Mouse (Mus musculus) mesoderm, embryonic 11.5 days (tissue): ENCODE measurements around the gene Adipoq.

ENCODE experiments used
- DNase-seq: peaks from one replicate; pipeline ENCODE4 v3.0.0-alpha.2; 2012; ENCODE audit warnings: low read depth, low spot score

Adipoq gene

DNA sequence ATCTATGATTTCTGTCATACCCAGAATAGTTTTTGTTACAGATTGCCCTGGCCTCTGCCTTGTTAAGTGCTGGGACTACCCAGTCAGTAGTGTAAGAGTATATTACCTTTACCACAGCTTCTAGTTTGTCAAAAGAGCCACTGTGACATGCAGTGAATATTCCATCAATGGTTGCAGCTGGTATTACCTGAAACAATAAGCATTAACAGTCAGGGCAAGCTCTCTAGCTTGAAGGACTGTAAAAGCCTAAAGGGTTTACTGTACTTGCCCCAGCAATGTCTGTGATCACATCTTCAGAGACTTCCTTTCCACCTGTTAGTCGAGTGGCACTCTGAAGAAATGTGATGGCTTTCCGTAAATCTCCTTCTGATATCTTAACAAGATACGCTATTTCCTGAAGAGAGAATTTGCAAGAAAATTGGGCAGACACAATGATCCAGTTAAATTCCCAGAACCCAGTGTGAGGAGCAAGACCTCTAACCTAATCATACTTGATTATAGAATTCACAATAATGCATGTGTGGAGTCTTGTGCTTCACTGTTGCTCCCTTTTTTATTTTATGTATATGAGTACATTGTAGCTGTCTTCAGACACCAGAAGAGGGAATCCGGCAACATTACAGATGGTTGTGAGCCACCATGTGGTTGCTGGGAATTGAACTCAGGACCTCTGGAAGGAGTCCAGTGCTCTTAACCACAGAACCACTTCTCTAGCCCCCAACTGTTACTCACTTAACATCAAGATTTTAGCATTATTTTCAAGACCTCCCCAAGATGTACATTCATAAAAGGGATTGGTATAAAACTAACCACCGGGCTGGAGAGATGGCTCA, 31.8 kb upstream of the Adipoq start:
- no peak for DNase-seq

DNA sequence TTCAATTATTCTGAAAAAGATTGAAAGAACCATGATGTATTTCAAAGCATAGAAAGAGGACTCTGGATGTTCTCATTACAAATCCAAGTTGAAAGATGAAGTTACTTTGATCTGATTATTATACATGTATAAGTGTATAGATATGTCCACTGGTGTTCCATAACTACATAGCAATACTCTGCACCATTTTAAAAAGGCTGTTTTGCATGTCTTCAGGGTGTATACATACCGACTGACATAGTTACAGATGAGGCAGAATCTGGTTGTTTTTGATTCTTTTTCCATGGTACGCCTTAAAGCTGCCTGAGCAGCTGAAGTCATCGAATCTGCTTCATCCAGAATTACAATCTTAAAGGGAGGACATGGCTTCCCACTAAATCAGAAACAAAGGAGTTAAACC, 30.9 kb upstream of the Adipoq start:
- DNase-seq, result no peak

DNA sequence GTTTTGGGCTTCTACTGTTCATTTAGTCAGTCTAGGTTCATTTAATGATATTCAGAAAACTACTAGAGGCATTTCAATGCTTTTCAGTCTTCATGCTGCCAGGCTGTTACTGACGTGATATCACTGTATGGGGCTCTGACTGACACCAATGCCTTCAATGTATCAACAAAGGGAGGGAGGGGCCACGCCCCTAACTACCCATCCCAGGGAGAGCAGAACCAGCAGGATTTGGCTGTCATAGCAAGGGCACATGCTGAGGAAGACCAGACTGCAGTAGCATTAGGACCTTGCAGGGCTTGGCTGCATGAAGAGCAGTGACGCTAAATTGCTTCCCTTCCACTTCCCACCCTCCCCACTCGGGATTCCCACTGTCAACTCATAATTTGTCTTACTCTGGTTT, 29.2 kb upstream of the Adipoq start:
- no peak for DNase-seq

DNA sequence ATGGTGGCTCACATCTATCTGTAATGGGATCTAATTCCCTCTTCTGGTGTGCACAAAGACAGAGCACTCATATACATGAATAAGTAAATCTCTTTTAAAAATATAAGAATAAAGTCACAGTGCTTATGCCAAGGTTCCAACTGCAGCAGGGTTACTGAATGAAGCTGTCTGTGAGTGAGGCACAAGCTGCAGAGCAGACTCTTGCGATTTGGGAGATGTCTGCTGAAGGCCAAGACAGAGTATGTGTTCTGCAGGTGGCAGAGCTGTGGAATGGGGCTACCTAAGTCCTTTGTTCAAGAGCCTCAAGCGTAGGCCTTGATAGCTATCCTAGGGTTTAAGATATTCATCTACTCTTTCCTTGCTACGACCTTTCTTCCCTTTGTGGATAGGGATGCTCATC, 23.9 kb upstream of the Adipoq start:
- no peak for DNase-seq

DNA sequence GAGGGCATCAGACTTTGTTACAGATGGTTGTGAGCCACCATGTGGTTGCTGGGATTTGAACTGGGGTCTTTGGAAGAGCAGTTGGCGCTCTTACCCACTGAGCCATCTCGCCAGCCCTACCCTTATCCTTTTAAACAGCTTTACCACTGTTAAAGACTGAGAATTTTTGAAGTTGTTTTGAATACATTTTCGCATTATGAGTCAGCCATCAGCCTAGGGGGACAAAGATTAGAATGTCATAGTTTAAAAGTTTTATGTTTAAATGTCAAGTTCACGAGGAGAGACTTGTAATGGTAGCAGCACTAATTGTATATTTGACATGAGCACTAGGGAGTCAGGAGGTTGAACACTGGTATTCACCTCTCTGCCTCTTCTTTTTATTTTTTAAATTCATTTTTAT, 23.2 kb upstream of the Adipoq start:
- no peak for DNase-seq

DNA sequence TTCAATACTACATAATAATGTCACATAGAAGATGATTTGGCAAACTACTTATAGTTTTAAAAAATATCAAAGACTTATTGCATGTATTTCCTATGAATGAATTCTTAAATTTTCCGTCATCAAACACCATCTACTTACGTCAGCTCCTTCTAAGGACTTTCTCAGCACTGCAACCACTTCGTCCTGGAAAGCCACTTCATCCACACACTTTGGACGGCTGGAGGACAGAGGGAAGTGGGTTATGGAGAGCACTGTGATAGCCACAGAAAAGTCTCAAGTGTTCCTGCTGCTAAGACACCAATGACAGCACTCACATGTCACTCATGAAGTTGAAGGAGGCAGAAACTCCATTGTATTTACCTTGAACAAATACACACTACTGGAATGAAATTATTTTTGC, 21.9 kb upstream of the Adipoq start:
- DNase-seq, result no peak

DNA sequence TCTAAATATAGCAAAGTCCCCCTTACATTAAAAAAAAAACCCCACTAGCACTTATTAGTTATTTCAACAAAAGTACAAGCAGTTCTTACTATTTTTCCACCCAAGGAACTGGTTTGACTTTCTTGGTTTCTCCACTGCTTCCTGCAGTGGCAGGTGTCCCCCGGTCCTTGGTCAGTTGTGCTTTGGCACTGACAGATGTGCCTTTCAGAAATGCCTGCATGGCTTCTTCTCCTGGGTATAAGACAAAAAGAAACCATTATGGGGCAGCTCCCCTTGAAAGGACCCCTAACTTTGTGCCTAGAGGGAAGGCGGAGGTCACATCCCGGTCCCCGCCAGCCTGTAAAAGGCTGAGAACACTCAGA, 19.0 kb upstream of the Adipoq start:
- no peak for DNase-seq

DNA sequence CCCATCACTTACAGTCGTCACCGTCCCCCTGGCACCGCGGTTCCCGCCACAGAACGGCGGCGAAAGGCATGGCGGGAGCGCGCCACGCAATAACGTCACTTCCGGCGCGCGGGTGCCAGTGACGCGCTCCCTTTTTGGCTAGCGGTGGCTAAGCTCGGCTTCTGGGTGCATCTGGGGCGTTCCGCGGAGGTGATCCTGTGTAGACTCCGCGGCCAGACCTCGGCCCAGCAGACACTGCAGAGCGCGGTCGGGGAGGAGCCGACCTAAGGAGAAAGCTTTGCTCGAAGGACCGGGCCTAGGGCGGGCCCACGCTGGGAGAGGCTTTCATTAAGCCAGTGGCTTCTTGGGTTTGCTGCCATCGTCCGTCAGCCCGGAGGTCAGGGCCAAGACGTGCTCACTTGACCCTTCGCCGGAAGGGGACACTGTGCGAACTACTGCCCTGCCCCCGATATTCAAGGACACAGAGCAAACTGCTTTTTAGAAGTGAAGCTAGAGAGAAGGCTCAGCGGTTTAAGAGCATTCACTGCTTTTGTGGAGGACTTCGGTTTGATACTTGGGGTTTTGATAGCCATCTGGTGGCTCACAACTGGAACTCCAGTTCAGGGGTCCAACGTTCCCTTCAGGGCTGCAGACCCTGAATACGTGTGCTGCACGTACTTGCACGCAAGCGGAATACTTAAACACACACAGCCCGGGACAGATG, 18.5 kb upstream of the Adipoq start, which contains the start of gene Rfc4:
Rfc4 (minus strand) TSS at position 65 of the 703 bp plus-strand sequence.
- DNase-seq, result peak; percentile 92

DNA sequence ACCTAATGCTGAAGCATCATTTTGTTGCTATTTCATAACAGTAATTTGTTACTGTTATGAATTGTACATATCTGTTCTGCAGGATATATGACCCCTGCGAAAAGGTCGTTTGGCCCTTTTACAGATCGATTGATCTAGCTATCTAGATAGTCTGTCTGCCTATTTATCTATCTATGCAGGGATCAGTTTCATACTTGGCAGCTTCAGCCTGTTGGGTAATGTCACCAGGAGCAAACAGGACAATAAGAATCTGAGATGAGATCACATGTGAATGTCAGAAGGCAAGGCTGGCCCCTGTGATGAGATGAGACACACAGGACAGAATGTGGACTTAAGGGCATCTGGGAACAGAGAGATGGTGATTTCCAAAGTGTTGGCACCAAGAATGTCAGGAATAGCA, 16.0 kb upstream of the Adipoq start:
- DNase-seq, result no peak

DNA sequence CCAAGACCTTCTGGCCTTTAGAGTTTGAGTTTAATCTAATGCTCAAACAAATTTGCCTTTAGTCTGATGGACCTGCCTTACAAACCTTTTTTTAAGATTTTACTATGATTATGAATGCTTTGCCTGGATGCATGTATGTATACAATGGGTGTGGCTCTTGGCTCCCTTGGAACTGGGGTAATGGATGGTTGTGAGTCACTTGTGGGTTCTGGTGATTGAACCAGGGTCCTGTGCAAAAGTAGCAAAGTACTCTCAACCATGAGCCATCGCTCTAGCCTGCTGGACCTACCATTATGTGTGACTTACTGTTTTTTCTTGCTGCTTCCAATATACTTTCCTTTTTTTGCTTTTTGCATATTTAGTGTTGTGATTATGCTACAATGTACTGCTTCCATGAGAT, 14.0 kb upstream of the Adipoq start:
- DNase-seq, result no peak

DNA sequence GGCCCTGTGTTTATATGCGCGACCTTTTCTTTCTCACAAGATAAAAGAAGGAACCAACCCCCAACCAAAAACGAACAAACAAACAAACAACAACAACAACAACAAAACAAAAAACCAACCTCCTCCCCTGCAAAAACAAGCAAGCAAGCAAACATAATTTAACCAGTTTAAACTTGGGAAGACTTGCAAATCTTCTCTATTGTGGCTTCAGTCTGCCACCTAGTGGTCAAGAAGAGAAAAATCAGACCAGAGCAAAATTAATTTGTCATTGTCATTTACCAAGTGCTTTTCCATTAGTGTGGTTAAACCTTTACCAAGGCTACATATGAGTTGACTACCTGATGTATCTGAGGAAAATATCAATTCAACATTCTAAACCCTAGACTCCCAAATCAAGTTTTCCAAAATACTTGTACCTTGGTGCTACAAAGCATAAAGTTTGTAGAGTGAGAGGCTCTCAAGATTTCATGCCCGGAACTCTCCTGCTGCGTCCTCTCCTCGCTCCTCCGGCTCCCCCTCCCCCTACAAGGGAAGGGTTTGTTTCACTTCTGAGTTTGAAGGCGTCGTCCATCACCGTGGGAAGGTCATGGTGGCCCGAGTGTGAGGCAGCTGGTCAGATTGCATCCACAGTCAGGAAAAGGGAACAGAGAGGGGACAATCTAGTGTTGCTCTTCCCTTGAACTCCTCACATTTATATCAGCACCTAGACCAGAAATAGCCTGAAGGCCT, 10.8 kb upstream of the Adipoq start:
- peak; percentile 77 for DNase-seq

DNA sequence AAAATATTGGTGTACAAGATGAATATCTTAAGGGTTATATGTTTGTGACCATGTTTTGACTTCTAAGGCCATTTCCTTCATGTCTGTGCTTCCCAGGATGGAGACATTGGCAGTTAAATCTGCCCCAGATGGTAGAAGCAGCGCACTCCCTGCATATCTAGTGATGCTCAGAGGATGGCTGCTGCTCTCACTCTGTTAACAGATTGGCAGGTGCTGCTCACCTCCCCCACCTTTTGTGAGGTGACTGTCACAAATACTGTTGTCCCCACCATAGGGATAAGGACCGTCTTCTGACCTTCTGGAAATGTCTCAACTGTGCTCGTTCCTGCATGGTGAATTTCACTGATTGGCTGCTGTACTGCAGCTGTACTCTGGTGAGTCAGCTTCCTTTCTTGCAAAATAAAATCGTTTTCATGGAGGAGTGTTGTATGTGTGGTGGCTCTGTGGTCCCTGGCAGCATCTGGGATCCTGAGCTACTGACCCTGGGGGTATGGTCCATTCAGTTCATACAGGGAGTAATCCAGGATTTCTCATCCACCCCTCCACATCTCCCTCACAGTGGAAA, 9.8 kb upstream of the Adipoq start:
- no peak for DNase-seq

DNA sequence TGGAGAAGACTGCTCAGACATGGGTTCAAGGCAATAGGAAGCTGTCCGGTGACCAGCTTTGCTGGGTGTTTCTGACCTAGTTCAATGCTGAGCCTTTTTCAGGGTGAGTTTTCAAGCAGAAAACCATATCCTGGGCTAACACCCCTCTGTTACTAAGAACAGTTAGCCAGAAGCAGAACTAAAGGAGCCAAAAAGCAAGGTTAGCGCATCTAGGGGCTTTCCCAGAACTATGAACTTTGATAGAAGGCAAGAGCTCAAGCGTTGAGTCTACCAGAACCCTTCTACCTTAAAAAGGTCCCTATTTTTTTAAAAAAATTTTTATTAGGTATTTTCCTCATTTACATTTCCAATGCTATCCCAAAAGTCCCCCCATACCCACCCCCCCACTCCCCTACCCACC, 5.4 kb upstream of the Adipoq start:
- no peak for DNase-seq

DNA sequence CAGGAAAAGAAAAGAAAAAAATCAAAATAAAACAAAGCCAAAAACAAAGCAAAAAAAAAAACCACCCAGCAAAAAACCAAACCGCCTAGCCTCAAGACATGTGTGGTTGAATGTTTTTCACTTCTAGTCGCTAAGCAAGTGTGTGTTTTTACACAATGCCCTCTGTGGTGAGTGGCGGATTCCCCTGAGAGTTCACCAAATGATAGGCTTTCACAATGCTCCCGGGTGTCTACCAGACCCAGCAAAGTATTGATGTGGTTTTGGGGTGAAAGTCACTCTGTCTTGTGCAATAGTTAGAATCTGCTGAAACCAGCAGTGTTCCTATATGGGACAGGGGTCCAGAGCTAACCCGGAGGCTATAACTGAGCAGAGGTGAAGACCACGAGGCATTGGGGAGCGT, 2.0 kb upstream of the Adipoq start:
- no peak for DNase-seq

DNA sequence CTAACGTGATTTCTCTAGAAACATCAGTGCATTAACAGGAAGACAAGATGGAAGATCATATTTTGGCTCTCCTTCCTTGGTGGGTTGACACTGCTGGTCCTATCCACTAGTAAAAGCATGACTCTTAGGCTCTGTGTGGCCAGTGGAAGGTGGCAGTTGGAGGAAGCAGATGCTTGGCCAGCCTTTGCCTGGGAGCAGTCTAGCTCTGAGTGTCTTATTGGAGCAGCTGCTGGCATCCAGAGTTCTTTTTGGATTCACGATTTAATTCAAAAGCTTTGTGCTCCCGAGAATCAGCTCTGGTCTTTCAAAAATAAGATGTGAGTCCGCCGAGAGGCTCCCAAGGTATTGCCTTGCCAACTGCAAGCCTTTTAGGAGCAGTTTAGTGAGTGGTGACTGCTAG, 1.1 kb upstream of the Adipoq start:
- DNase-seq, result no peak

DNA sequence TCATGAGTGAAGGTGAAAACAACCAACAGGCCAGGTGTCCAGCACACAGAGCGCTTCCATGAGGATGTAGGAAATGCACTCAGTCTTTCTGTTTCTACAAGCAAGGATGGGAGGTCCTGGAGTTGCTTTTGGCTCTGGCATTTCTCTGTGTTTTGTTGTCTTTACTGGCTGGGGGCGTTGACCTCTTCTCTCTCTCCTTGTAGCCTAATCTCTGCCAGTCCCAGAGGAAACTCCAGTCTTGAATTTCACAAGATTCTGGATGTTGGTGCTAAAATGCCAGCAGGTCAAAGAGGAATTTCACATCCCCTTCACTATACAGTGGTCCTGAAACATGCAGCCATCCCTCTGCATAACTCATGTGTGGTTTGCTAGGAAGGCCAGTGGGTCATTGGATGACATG, 2.6 kb downstream of the Adipoq start:
- no peak for DNase-seq

DNA sequence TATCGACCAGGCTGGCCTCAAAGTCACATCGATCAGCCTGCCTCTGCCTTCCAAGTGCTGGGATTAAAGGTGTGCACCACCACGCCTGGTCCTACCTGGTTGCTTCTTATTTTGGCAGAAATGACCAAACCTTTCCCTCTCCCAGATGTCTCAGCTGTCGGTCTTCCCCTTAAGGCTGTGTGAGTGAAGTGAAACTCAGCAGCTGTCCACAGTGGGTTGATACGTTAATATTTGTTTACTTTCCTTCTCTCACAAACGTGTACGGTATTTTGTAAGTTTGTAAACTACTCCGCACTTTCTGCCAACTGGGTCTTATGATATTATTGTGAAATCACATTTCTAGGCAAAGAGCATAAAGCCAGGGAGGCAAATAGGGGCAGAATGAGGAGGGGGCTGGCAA, 3.1 kb downstream of the Adipoq start:
- no peak for DNase-seq

DNA sequence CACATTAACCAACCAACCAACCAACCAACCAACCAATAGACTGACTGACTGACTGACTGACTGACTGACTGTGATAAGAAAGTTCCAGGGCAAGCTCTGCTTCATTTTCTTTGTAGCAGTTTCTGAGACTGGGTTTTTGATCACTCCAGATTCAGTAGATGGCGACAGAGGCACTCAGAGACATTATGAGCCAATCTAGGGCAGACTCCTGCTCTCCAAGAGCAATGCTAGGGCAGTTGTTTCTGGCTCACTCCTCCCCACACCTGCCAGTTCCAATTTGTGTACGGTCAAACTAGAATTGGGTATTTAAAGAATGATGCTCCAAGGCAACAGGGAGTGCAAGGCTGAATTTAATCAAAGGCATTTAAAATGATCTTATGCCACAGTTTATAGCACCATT, 5.1 kb downstream of the Adipoq start:
- DNase-seq, result no peak

DNA sequence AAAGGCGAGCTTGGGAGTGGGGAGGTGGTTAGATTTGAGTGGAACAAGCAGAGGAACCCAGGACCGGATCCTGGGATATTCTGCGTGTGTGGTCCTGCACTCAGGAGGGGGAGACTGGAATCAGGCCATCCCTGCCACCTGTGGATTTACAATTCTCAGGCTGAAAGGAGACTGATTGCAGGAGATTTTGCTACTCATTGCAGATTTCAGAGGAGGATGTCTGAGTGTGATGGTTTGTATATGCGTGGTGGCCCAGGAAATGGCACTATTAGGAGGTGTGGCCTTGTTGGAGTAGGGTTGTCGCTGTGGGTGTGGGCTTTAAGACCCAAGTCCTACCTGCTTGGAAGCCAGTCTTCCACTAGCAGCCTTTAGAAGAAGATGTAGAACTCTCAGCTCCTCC, 7.9 kb downstream of the Adipoq start:
- DNase-seq, result no peak

DNA sequence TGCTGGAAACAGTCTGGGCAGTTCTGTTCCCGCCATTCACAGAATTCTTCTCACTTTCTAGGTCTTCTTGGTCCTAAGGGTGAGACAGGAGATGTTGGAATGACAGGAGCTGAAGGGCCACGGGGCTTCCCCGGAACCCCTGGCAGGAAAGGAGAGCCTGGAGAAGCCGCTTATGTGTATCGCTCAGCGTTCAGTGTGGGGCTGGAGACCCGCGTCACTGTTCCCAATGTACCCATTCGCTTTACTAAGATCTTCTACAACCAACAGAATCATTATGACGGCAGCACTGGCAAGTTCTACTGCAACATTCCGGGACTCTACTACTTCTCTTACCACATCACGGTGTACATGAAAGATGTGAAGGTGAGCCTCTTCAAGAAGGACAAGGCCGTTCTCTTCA, 10.7 kb downstream of the Adipoq start:
- DNase-seq, result no peak

DNA sequence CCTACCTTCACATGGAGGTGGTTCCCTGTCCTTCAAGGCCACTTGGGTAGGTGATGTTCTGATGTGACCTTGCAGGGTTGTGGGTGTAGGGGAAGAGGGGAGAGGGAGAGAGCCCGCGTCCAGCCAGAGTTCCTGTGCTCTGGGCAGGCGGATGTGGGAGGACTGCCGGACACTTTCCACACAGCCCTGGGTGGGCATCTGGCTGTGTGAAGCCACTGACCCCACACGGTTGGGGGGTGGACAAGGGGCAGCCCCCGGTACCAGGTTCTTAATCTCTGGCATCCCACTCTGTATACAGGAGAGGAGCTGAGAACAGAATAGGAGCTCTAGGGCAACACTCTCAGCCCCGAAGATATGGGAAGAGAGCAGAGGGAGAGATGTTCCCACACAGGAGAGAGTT, 12.0 kb downstream of the Adipoq start:
- DNase-seq, result no peak

DNA sequence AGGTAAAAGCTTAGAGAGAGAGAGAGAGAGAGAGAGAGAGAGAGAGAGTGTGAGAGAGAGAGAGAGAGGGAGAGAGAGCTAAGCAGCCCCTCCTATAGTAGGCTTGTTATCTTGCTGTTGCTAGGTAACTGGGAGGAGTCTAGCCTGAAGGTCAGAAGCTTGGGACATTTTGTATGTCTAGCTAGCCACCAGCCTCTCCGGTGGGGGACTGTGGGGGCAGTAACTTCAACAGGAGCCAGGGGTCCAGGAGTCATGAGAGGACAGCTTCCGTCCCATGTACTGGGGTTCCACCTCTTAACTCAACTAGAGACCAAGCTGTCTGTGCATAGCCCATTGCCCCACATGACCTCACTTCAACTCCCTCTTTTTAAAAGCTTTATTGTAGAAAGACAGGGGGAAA, 12.6 kb downstream of the Adipoq start:
- DNase-seq, result no peak
